Mouse (Mus musculus): ENCODE measurements around the gene Nhlrc2. TPM values are rescaled to one million over a fixed set of nuclear protein-coding genes. Genes with fewer than 3 reads are reported as not detected.

Nhlrc2 gene
- polyA plus RNA-seq, 1 experiment from 2014 or later = 13.4 TPM

DNA sequence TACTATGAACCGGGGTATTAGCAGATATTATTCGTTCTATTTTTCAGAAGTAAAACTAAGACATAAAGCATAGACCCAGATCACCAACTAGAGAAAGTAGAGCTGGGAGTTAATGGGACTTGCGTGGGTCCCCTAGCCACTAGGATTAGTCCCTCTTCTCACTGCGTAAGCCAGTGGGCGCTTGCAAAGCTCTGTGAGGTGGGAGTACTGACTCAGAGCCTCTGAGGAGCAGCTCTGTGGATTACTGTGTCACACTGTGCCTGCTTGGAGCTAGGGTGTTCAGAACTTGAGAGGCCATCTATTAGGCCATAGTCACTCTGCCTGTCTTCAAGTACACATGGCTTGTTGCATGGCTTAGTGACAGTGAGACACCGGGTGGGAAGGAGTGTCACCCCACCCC, 25.1 kb downstream of the Nhlrc2 start:
- WGBS = 96% methylated on average over 6 of the region's 6 CpGs
- ATAC-seq = no peak

DNA sequence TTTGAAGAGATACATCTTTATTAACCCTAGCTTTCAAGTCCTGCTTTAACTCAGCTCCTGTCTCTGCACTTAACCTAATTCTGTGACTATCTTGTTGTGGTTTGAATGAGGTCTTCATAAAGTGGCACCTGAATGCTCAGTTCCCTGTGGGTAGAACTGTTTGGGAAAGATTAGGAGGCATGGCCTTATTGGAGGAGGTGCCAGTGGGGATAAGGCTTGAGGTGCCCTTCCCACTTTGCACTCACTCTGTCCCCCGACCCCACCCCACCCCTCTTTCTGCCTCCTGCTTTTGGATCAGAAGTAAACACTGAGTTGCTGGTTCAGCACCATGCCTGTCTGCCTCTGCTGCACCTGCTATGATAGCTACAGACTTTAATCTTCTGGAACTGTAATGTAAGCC, 29.7 kb downstream of the Nhlrc2 start:
- no peak overlapping the region for H3K4me2 ChIP-seq (ENCODE audit: low read depth, low read length)
- H3K9ac ChIP-seq (ENCODE audit: low read depth, low read length) = no peak overlapping the region
- no peaks in the 10 kb centered on the region for H3K27me3 ChIP-seq (replicated peaks; ENCODE audit: control insufficient read depth, insufficient read depth, low read length)
- no peaks in the 10 kb centered on the region for H3K4me1 ChIP-seq (ENCODE audit: control insufficient read depth, insufficient read depth, low read length)
- H3K4me3 ChIP-seq (ENCODE audit: low read length) = no peak overlapping the region
- H3K36me3 ChIP-seq (ENCODE audit: control insufficient read depth, insufficient read depth, low read length) = peaks cover 9% of the 10 kb centered on the region; the same call in 1 of the 2 replicates
- H3K27ac ChIP-seq (ENCODE audit: low read length) = no peak overlapping the region
- no peaks in the 10 kb centered on the region for H3K9me3 ChIP-seq (ENCODE audit: control insufficient read depth, low read length)
- WGBS = 87% methylated on average over 1 of the region's 1 CpGs
- ATAC-seq = no peak

More for the DNA sequence above, 25.1 kb downstream of the Nhlrc2 start:
- Histone ChIP-seq H3K9ac (ENCODE audit: low read depth, low read length) (no peak overlapping the region), H3K27ac (ENCODE audit: low read length) (no peak overlapping the region), H3K4me2 (ENCODE audit: low read depth, low read length) (no peak overlapping the region), H3K27me3 (replicated peaks; ENCODE audit: control insufficient read depth, insufficient read depth, low read length) (no peaks in the 10 kb centered on the region), H3K4me1 (ENCODE audit: control insufficient read depth, insufficient read depth, low read length) (no peaks in the 10 kb centered on the region), H3K9me3 (ENCODE audit: control insufficient read depth, low read length) (no peaks in the 10 kb centered on the region), H3K4me3 (ENCODE audit: low read length) (no peak overlapping the region), H3K36me3 (ENCODE audit: control insufficient read depth, insufficient read depth, low read length) (peaks cover 9% of the 10 kb centered on the region; the same call in 1 of the 2 replicates)

DNA sequence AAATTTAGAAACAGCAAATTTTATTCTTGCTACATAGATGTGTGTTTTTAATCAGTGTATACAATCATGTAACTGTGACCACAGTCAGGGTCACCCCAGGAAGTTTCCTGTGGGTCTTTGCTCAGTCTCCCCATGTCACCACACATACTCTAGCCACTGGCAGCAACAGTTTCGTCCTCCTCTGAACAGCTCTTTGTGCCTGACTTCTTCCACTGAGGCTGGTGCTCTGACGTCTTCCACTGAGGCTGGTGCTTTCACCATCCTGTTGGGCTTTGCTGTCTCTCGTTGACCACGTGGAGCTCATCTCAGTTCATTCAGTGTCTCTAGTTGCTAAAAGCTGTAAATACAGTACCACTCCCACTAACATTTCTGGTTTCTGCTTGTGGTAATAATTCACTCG, 33.9 kb downstream of the Nhlrc2 start:
- no peak overlapping the region for H3K4me3 ChIP-seq (ENCODE audit: low read length)
- no peak overlapping the region for H3K4me2 ChIP-seq (ENCODE audit: low read depth, low read length)
- H3K27me3 ChIP-seq (replicated peaks; ENCODE audit: control insufficient read depth, insufficient read depth, low read length) = no peaks in the 10 kb centered on the region
- no peak for ATAC-seq
- H3K4me1 ChIP-seq (ENCODE audit: control insufficient read depth, insufficient read depth, low read length) = peaks cover 6% of the 10 kb centered on the region; the same call in 1 of the 2 replicates
- no peak overlapping the region for H3K9ac ChIP-seq (ENCODE audit: low read depth, low read length)
- peaks cover 6% of the 10 kb centered on the region; the same call in 1 of the 2 replicates for H3K36me3 ChIP-seq (ENCODE audit: control insufficient read depth, insufficient read depth, low read length)
- WGBS = 83% methylated on average over 5 of the region's 5 CpGs
- H3K9me3 ChIP-seq (ENCODE audit: control insufficient read depth, low read length) = no peaks in the 10 kb centered on the region
- H3K27ac ChIP-seq (ENCODE audit: low read length) = no peak overlapping the region

DNA sequence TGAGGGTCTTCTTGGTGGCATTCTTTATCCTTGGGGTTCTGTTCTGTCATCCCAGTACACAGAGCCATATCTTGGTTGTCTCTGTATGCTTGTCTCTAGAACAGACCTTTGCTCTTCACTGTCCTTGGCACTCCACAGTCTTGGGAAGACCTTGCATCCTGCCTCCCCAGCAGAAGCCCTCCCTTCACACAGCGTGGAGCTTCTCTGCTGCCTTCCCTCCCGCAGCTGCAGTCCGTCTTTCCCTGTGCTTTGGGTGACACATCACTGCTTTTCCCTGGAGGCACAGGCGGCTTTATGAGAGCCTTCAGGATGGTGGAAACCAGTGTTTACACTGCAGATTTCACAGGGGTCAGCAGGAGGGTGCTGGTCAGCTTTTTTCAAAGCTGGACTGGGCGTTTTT, 35.7 kb downstream of the Nhlrc2 start:
- 37% methylated on average over 5 of the region's 5 CpGs for WGBS
- ATAC-seq = peak; percentile 31; the same call in 1 of the 2 replicates

DNA sequence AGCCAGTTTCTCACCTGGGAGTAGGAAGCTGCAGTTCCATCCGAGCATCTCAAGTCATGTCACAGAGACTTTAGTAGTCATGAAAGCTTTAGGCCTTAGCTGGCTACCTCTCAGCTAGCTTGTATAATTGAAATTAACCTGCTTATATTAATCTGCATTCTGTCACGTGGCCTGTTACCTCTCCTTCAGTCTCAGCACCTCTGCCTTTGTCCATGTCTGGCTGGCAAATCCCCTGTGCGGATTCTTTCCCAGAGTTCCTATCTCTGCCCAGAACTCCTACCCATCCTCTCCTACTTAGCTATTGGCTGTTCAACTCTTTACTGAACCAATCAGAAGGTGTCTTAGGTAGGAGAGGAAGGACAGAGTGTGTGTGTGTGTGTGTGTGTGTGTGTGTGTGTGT, 36.2 kb downstream of the Nhlrc2 start:
- WGBS = 82% methylated on average over 3 of the region's 3 CpGs
- Histone ChIP-seq H3K4me2 (ENCODE audit: low read depth, low read length) (no peak overlapping the region), H3K9me3 (ENCODE audit: control insufficient read depth, low read length) (no peaks in the 10 kb centered on the region), H3K27ac (ENCODE audit: low read length) (no peak overlapping the region), H3K36me3 (ENCODE audit: control insufficient read depth, insufficient read depth, low read length) (peaks cover 10% of the 10 kb centered on the region; the same call in 1 of the 2 replicates), H3K9ac (ENCODE audit: low read depth, low read length) (no peak overlapping the region), H3K4me3 (ENCODE audit: low read length) (no peak overlapping the region), H3K27me3 (replicated peaks; ENCODE audit: control insufficient read depth, insufficient read depth, low read length) (no peaks in the 10 kb centered on the region), H3K4me1 (ENCODE audit: control insufficient read depth, insufficient read depth, low read length) (peaks cover 6% of the 10 kb centered on the region; the same call in 1 of the 2 replicates)
- no peak for ATAC-seq

More for the DNA sequence above, 35.7 kb downstream of the Nhlrc2 start:
- Histone ChIP-seq H3K4me1 (ENCODE audit: control insufficient read depth, insufficient read depth, low read length) (peaks cover 6% of the 10 kb centered on the region; the same call in 1 of the 2 replicates), H3K9ac (ENCODE audit: low read depth, low read length) (no peak overlapping the region), H3K36me3 (ENCODE audit: control insufficient read depth, insufficient read depth, low read length) (peaks cover 10% of the 10 kb centered on the region; the same call in 1 of the 2 replicates), H3K27me3 (replicated peaks; ENCODE audit: control insufficient read depth, insufficient read depth, low read length) (no peaks in the 10 kb centered on the region), H3K4me3 (ENCODE audit: low read length) (no peak overlapping the region), H3K27ac (ENCODE audit: low read length) (no peak overlapping the region), H3K9me3 (ENCODE audit: control insufficient read depth, low read length) (no peaks in the 10 kb centered on the region), H3K4me2 (ENCODE audit: low read depth, low read length) (no peak overlapping the region)

DNA sequence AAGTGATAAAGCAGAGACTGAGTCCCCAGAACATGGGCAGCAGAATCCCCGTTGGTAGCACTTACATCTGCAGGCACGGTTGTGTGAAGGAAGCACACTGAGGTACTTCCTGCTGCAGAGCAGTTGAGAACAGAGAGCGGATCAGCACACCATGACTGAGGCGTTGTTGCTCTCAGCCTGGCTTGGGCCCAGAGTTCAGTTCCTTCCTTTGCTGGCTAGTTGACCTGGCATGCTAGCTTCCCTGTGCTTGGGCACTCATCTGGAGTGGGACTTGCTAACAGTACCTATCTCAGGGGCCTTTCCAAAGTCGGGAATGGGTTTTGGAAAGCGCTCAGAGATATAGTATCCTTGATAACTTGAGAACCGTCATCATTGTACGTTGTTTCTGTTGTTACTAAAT, 38.3 kb downstream of the Nhlrc2 start:
- Histone ChIP-seq H3K9me3 (ENCODE audit: control insufficient read depth, low read length) (no peaks in the 10 kb centered on the region), H3K4me2 (ENCODE audit: low read depth, low read length) (no peak overlapping the region), H3K4me3 (ENCODE audit: low read length) (no peak overlapping the region), H3K9ac (ENCODE audit: low read depth, low read length) (no peak overlapping the region), H3K36me3 (ENCODE audit: control insufficient read depth, insufficient read depth, low read length) (peaks cover 10% of the 10 kb centered on the region; the same call in 1 of the 2 replicates), H3K4me1 (ENCODE audit: control insufficient read depth, insufficient read depth, low read length) (peaks cover 6% of the 10 kb centered on the region; the same call in 1 of the 2 replicates), H3K27ac (ENCODE audit: low read length) (no peak overlapping the region), H3K27me3 (replicated peaks; ENCODE audit: control insufficient read depth, insufficient read depth, low read length) (no peaks in the 10 kb centered on the region)
- WGBS = 85% methylated on average over 8 of the region's 8 CpGs
- ATAC-seq = no peak

DNA sequence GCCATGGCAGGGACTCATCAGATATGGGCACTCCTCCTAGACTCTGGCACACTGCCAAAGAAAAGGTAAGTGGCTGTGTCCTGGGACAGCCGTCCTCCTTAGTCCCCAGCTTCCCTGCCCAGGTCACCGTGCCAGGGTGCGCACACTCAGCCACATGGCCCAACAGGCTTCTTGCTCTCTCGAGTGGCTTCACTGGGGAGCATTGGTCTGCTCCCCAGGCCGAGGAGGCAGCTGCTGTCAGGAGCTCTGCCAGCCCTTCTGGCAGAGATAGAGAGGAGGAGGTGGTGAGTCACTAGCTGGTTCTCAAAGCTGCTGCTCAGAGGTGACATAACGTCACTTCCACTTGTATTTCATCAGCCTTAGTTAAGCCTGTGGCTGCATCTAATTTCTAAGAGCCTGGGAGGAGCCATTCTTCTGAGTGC, 40.2 kb downstream of the Nhlrc2 start:
- Histone ChIP-seq H3K4me3 (ENCODE audit: low read length) (no peak overlapping the region), H3K9me3 (ENCODE audit: control insufficient read depth, low read length) (no peaks in the 10 kb centered on the region), H3K27ac (ENCODE audit: low read length) (peak overlapping the region; percentile 43; the same call in 1 of the 2 replicates), H3K27me3 (replicated peaks; ENCODE audit: control insufficient read depth, insufficient read depth, low read length) (no peaks in the 10 kb centered on the region), H3K4me1 (ENCODE audit: control insufficient read depth, insufficient read depth, low read length) (peaks cover 6% of the 10 kb centered on the region; the same call in 1 of the 2 replicates), H3K36me3 (ENCODE audit: control insufficient read depth, insufficient read depth, low read length) (peaks cover 7% of the 10 kb centered on the region), H3K4me2 (ENCODE audit: low read depth, low read length) (no peak overlapping the region), H3K9ac (ENCODE audit: low read depth, low read length) (no peak overlapping the region)
- 73% methylated on average over 6 of the region's 6 CpGs for WGBS
- ATAC-seq = peak; percentile 78

DNA sequence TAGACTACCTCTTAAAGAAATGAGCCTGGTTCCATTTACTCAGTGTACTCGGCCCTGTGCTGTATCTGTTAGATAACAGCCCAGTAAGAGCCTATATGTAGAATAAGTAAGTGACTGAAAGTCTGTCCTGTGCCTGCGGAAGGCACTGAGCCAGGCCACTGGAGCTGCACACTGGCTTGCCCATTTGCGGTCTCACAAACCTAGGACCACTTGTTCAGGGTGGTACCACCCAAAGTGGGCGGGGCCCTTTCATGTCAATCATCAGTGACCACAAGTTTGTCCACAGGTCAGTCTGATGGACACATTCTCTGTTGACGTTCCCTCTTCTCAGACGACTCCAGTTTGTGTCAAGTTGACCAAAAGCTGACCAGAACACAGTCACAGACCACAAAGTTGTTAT, 40.9 kb downstream of the Nhlrc2 start:
- H3K27ac ChIP-seq (ENCODE audit: low read length) = no peak overlapping the region
- no peak for ATAC-seq
- H3K9me3 ChIP-seq (ENCODE audit: control insufficient read depth, low read length) = no peaks in the 10 kb centered on the region
- peaks cover 7% of the 10 kb centered on the region for H3K36me3 ChIP-seq (ENCODE audit: control insufficient read depth, insufficient read depth, low read length)
- 87% methylated on average over 6 of the region's 6 CpGs for WGBS
- 0 out of 2 replicates have a peak, but pooled peaks cover 2% of the 10 kb centered on the region for H3K4me1 ChIP-seq (ENCODE audit: control insufficient read depth, insufficient read depth, low read length)
- H3K27me3 ChIP-seq (replicated peaks; ENCODE audit: control insufficient read depth, insufficient read depth, low read length) = no peaks in the 10 kb centered on the region
- no peak overlapping the region for H3K4me3 ChIP-seq (ENCODE audit: low read length)
- H3K4me2 ChIP-seq (ENCODE audit: low read depth, low read length) = no peak overlapping the region
- no peak overlapping the region for H3K9ac ChIP-seq (ENCODE audit: low read depth, low read length)

DNA sequence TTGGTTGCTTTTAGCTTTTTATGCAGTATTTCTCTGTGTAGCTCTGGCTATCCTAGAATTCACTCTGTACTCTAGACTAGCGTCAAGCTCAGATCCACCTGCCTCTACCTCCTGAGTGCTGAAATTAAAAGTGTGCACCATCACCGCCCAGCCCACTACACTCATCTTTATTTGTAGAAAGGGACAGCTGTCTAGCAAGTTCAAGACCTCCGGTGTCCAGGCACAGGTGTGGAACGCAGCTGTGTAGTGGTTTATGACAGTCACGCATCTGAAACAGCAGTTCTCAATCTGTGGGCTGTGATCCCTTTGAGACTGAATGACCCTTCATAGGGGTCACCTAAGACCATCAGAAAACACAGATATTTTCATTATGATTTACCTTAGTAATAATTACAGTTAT, 41.4 kb downstream of the Nhlrc2 start:
- no peak overlapping the region for H3K4me3 ChIP-seq (ENCODE audit: low read length)
- no peak for ATAC-seq
- H3K4me2 ChIP-seq (ENCODE audit: low read depth, low read length) = no peak overlapping the region
- no peak overlapping the region for H3K27ac ChIP-seq (ENCODE audit: low read length)
- 0 out of 2 replicates have a peak, but pooled peaks cover 2% of the 10 kb centered on the region for H3K4me1 ChIP-seq (ENCODE audit: control insufficient read depth, insufficient read depth, low read length)
- no peaks in the 10 kb centered on the region for H3K9me3 ChIP-seq (ENCODE audit: control insufficient read depth, low read length)
- H3K36me3 ChIP-seq (ENCODE audit: control insufficient read depth, insufficient read depth, low read length) = peaks cover 7% of the 10 kb centered on the region
- H3K9ac ChIP-seq (ENCODE audit: low read depth, low read length) = no peak overlapping the region
- WGBS = 94% methylated on average over 5 of the region's 5 CpGs
- no peaks in the 10 kb centered on the region for H3K27me3 ChIP-seq (replicated peaks; ENCODE audit: control insufficient read depth, insufficient read depth, low read length)

DNA sequence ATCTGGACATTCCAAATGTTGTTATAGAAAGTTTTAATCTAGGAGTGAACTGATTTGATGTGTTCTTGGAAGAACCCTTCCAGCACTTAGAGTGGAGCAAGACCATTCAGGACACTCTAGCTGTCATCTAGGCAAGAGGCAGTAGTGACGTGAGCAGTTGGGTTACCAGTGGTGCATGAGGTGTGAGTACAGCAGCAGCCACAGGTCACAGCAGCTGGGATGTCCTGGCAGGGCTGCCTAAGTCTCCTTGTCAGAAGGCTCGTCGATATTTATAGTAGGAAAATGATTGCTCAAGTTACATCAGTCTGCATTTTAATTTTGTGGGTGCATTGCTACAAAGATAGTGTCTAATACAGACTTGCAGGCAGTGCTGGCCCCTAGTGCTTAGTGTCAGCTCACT, 42.2 kb downstream of the Nhlrc2 start:
- no peak for ATAC-seq
- no peaks in the 10 kb centered on the region for H3K27me3 ChIP-seq (replicated peaks; ENCODE audit: control insufficient read depth, insufficient read depth, low read length)
- H3K36me3 ChIP-seq (ENCODE audit: control insufficient read depth, insufficient read depth, low read length) = peaks cover 13% of the 10 kb centered on the region
- no peak overlapping the region for H3K4me2 ChIP-seq (ENCODE audit: low read depth, low read length)
- no peak overlapping the region for H3K4me3 ChIP-seq (ENCODE audit: low read length)
- 83% methylated on average over 3 of the region's 3 CpGs for WGBS
- H3K9me3 ChIP-seq (ENCODE audit: control insufficient read depth, low read length) = no peaks in the 10 kb centered on the region
- H3K27ac ChIP-seq (ENCODE audit: low read length) = no peak overlapping the region
- 0 out of 2 replicates have a peak, but pooled peaks cover 2% of the 10 kb centered on the region for H3K4me1 ChIP-seq (ENCODE audit: control insufficient read depth, insufficient read depth, low read length)
- H3K9ac ChIP-seq (ENCODE audit: low read depth, low read length) = no peak overlapping the region
